Mouse (Mus musculus) midbrain, embryonic 15.5 days (tissue): Measurements from ENCODE around the gene Ppp2r2d. TPM values are rescaled to one million over a fixed set of nuclear protein-coding genes. Genes with fewer than 3 reads are reported as not detected.

Experiments
- ATAC-seq: fragments of 200-750 bp; cut with Nextera tagmentation; replicated peaks from 2 replicates; pipeline ENCODE4 v1.8.0; 2017; ENCODE audit warnings: moderate TSS enrichment
- H3K27ac ChIP-seq: fragments of 300-500 bp; sonication (generic); 2 replicates; pipeline ENCODE4 v1.5.1; 2015; ENCODE audit warnings: mild to moderate bottlenecking, inconsistent platforms
- H3K27me3 ChIP-seq: fragments of 300-500 bp; sonication (generic); replicated peaks from 2 replicates; pipeline ENCODE4 v1.6.1; 2015; ENCODE audit warnings: inconsistent platforms
- H3K36me3 ChIP-seq: fragments of 300-500 bp; sonication (generic); replicated peaks from 2 replicates; pipeline ENCODE4 v1.6.1; 2015; ENCODE audit warnings: inconsistent platforms
- H3K4me1 ChIP-seq: fragments of 300-500 bp; sonication (generic); 2 replicates; pipeline ENCODE4 v1.6.1; 2015; ENCODE audit warnings: inconsistent platforms
- H3K4me2 ChIP-seq: fragments of 300-500 bp; sonication (generic); 2 replicates; pipeline ENCODE4 v1.6.1; 2015; ENCODE audit warnings: inconsistent platforms, mild to moderate bottlenecking, moderate library complexity
- H3K4me3 ChIP-seq: fragments of 300-500 bp; sonication (generic); 2 replicates; pipeline ENCODE4 v1.5.1; 2015; ENCODE audit warnings: mild to moderate bottlenecking, inconsistent platforms
- H3K9ac ChIP-seq: fragments of 300-500 bp; sonication (generic); 2 replicates; pipeline ENCODE4 v1.6.1; 2015; ENCODE audit warnings: mild to moderate bottlenecking, inconsistent platforms
- H3K9me3 ChIP-seq: fragments of 300-500 bp; sonication (generic); 2 replicates; pipeline ENCODE4 v1.6.1; 2016; ENCODE audit warnings: inconsistent platforms
- WGBS: fragments of 180-500 bp; shearing (Covaris S2); methylation state at CpG from one replicate; pipeline ENCODE4 v1.1.7; 2015; ENCODE audit warnings: mixed read lengths; 5-methylcytosine and 5-hydroxymethylcytosine counted together
- polyA plus RNA-seq: library from polyadenylated mRNA; unstranded; fragments of >200 nt; fragmentation: Nextera tagmentation; extraction: Ambion mirVana; gene quantifications from 2 replicates; pipeline ENCODE4 v1.2.1, GENCODE M21; 2015

The Ppp2r2d gene
- polyA plus RNA-seq, 1 experiment from 2014 or later, result 87.4 TPM

GRCm38 (mm10) chr7:138867286-138867685 lies 21.4 kb downstream of the Ppp2r2d start:
- no peak for ATAC-seq
- peaks cover 19% of the 10 kb centered on the region for H3K36me3 ChIP-seq
- WGBS, result 84% methylated on average over 6 of the region's 6 CpGs

DNA sequence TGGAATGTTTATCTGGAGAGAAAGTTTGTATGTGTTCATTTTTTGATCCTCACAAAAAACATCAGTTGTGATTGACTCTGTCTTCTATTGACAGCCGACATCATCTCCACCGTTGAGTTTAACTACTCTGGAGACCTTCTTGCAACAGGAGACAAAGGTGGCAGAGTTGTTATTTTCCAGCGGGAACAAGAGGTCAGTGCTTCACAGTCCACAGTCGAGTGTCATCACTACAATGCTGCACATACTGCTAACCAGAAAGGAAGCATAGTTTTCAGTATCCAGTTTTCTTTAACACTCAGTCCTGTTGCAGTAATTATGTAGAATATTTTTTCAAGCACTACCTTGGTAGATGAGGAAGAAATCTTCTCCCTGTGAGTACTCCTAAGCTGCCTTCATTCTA lies 22.4 kb downstream of the Ppp2r2d start:
- H3K9ac ChIP-seq, result no peak overlapping the region
- H3K27ac ChIP-seq, result no peak overlapping the region
- WGBS, result 91% methylated on average over 4 of the region's 4 CpGs
- H3K36me3 ChIP-seq, result peaks cover 26% of the 10 kb centered on the region
- no peaks in the 10 kb centered on the region for H3K9me3 ChIP-seq
- 0 out of 2 replicates have a peak, but pooled peaks cover 2% of the 10 kb centered on the region for H3K4me1 ChIP-seq
- H3K4me2 ChIP-seq, result no peak overlapping the region
- H3K27me3 ChIP-seq, result no peaks in the 10 kb centered on the region
- ATAC-seq, result no peak
- no peak overlapping the region for H3K4me3 ChIP-seq

More at GRCm38 (mm10) chr7:138867286-138867685, 21.4 kb downstream of the Ppp2r2d start:
- Histone ChIP-seq H3K27me3 (no peaks in the 10 kb centered on the region), H3K9ac (no peak overlapping the region), H3K4me3 (no peak overlapping the region), H3K9me3 (no peaks in the 10 kb centered on the region), H3K4me1 (0 out of 2 replicates have a peak, but pooled peaks cover 2% of the 10 kb centered on the region), H3K4me2 (no peak overlapping the region), H3K27ac (no peak overlapping the region)

DNA sequence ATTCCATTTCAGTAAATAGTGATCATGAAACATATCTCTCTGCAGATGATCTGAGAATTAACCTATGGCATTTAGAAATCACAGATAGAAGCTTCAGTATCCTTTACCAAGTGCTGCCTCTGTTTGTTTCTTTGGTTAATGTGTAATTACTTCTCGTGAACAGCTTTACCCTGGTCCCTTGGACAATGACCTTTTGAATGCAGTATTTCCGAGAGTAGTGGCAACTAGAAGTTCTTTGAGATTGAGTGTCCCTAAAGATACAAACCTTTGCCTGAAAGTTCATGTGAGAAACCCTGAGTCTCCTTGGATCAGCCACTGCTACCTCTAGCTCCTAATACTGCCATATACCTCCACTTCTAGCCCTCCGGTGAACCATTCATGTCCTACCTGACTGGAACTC lies 27.1 kb downstream of the Ppp2r2d start:
- WGBS, result 86% methylated on average over 3 of the region's 3 CpGs
- peaks cover 55% of the 10 kb centered on the region for H3K36me3 ChIP-seq

DNA sequence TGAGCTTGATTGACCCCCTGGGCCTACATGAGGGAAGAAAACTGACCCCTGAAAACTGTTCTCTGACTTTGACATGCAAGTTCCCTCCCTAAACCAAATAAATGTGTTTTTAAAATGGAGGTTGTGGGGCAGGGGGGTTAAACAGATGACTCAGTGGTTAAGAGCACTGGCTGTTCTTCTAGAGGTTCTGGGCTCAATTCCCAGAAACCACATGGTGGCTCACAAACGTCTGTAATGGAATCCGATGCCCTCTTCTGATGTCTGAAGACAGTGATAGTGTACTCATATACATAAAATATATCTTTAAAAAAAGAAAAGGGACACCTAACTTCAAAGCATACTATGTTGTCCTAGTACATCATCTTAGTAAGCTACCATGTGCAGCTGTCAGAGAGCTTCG lies 29.2 kb downstream of the Ppp2r2d start:
- Histone ChIP-seq H3K27ac (no peak overlapping the region), H3K9me3 (no peaks in the 10 kb centered on the region), H3K4me3 (no peak overlapping the region), H3K4me1 (no peaks in the 10 kb centered on the region), H3K9ac (no peak overlapping the region), H3K4me2 (no peak overlapping the region), H3K27me3 (no peaks in the 10 kb centered on the region), H3K36me3 (peaks cover 63% of the 10 kb centered on the region)
- no peak for ATAC-seq
- 76% methylated on average over 3 of the region's 3 CpGs for WGBS

More for the DNA sequence above, 27.1 kb downstream of the Ppp2r2d start:
- Histone ChIP-seq H3K9me3 (no peaks in the 10 kb centered on the region), H3K27me3 (no peaks in the 10 kb centered on the region), H3K27ac (no peak overlapping the region), H3K4me3 (no peak overlapping the region), H3K4me2 (no peak overlapping the region), H3K4me1 (no peaks in the 10 kb centered on the region), H3K9ac (no peak overlapping the region)
- ATAC-seq, result no peak

DNA sequence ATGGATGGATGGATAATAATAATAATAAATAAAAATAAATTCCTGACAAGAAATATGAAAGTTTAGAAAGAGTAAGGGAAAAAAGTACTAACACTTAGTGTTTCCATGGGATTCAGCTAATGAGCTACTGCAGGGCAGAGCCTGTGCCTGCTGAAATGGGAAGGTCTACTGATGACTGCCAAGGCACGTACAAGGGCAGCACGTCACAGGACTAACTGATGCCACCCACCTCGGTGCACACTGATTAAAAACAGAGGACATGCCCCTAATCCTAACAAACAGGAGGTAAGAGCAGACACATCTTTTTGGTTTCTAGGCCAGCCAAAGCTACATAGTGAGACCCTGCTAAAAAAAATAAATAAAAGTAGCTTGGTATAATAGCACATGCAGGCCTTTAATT lies 37.8 kb downstream of the Ppp2r2d start:
- H3K9ac ChIP-seq, result no peak overlapping the region
- no peak overlapping the region for H3K4me2 ChIP-seq
- no peak for ATAC-seq
- no peaks in the 10 kb centered on the region for H3K9me3 ChIP-seq
- no peak overlapping the region for H3K27ac ChIP-seq
- peaks cover 29% of the 10 kb centered on the region; the same call in 1 of the 2 replicates for H3K36me3 ChIP-seq
- H3K4me3 ChIP-seq, result no peak overlapping the region
- H3K4me1 ChIP-seq, result no peaks in the 10 kb centered on the region
- WGBS, result 95% methylated on average over 3 of the region's 3 CpGs
- no peaks in the 10 kb centered on the region for H3K27me3 ChIP-seq

DNA sequence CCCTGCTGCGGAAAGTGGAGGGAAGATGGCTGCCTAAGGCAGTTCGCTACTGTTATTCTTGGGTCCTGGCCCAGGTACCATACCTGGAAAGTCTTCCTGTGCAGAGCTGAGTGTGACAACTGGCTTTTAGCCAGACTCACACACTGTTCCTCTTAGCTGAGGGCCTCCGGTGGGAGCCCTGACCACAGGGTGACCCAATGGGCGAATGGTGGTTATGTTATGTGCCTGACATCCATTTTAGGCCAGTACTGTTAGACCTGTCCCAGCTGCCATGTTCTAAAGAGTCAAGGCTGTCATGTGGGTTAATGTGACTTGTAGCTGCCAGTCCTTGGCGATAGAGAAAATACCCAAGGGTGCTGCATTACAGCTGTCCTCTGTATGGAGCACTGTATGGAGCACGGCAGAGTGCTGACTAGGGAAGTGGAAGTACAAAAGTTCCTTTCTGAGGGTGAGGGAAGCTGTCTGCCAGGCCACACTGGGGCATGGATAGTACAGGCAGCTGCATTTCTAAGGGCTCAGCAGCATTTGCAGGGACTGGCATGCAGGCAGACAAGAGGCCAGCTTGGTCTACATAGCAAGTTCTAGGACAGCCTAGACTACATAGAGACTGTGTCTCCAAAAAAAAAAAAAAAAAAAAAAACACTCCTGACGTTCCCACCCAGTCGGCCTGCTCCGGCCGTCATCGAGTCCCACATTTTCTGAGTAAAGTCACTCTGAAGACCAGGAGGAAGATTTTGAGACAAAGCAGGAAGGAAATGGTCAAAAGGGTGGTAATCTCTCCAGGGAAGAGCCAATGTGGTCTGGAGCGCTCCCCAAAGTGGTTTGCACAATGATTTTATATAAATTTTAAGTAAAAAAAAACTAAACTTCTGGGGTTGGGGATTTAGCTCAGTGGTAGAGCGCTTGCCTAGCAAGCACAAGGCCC lies 39.7 kb downstream of the Ppp2r2d start:
- no peak overlapping the region for H3K4me2 ChIP-seq
- H3K36me3 ChIP-seq, result 0 out of 2 replicates have a peak, but pooled peaks cover 13% of the 10 kb centered on the region
- 90% methylated on average over 13 of the region's 13 CpGs for WGBS
- no peak for ATAC-seq
- no peaks in the 10 kb centered on the region for H3K4me1 ChIP-seq
- no peak overlapping the region for H3K27ac ChIP-seq
- H3K4me3 ChIP-seq, result no peak overlapping the region
- no peak overlapping the region for H3K9ac ChIP-seq
- H3K9me3 ChIP-seq, result no peaks in the 10 kb centered on the region
- no peaks in the 10 kb centered on the region for H3K27me3 ChIP-seq

DNA sequence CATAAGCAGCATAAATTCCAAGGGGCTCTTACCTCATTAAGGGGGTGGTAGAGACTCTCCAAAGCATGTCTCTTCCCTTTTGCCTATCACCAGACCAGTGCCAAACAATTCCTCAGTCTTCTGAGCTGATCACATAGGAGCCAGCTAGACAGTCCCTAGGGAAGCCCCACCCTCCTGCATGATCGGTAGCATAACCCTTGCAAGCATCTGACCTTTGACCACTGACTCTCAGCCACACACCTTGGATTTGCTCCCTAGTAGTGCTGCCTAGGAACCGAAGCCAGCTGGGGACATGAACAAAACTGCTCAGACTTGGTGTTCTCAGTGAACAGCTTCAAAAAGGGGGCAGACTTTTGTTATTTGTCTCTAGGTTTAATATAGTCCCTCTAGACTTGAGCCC lies 52.2 kb downstream of the Ppp2r2d start:
- no peaks in the 10 kb centered on the region for H3K4me1 ChIP-seq
- no peak for ATAC-seq
- peaks cover 13% of the 10 kb centered on the region; the same call in 1 of the 2 replicates for H3K36me3 ChIP-seq
- no peaks in the 10 kb centered on the region for H3K9me3 ChIP-seq
- H3K9ac ChIP-seq, result no peak overlapping the region
- no peak overlapping the region for H3K4me2 ChIP-seq
- H3K27ac ChIP-seq, result no peak overlapping the region
- H3K27me3 ChIP-seq, result no peaks in the 10 kb centered on the region
- 82% methylated on average over 2 of the region's 2 CpGs for WGBS
- no peak overlapping the region for H3K4me3 ChIP-seq

GRCm38 (mm10) chr7:138898743-138899142 lies 52.9 kb downstream of the Ppp2r2d start:
- Histone ChIP-seq H3K9ac (no peak overlapping the region), H3K4me2 (no peak overlapping the region), H3K9me3 (no peaks in the 10 kb centered on the region), H3K27me3 (no peaks in the 10 kb centered on the region), H3K27ac (no peak overlapping the region), H3K36me3 (peaks cover 13% of the 10 kb centered on the region; the same call in 1 of the 2 replicates), H3K4me1 (no peaks in the 10 kb centered on the region), H3K4me3 (no peak overlapping the region)
- 84% methylated on average over 4 of the region's 4 CpGs for WGBS
- no peak for ATAC-seq

DNA sequence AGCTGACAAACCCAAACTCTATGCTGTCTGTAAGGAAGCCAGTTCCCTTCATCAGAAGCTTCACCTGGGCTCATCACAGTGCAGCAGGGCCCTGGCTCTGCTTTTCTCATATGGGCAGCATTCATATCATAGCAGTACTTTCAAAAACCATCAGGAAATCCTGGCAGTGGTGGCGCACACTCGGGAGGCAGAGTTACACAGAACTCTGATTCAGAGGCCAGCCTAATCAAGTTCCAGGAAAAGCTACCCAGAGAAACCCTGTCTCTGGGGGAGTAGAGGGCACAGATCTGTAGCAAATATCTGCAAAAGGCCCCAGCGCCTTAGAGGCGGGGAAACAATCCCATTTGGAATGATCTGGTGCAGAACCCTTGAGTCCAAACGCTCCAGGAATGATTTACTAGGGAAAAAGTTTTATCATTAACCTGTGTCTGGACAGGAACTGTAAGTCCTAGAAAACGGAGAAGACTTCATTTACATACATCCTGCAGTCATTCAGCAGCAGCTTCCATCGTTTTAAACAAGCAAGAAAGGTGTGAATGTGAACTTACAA lies 58.1 kb downstream of the Ppp2r2d start:
- no peak for ATAC-seq
- Histone ChIP-seq H3K4me3 (no peak overlapping the region), H3K27ac (no peak overlapping the region), H3K4me1 (peaks cover 24% of the 10 kb centered on the region), H3K27me3 (no peaks in the 10 kb centered on the region), H3K9ac (no peak overlapping the region), H3K4me2 (no peak overlapping the region), H3K9me3 (no peaks in the 10 kb centered on the region), H3K36me3 (no peaks in the 10 kb centered on the region)
- WGBS, result 84% methylated on average over 7 of the region's 7 CpGs

DNA sequence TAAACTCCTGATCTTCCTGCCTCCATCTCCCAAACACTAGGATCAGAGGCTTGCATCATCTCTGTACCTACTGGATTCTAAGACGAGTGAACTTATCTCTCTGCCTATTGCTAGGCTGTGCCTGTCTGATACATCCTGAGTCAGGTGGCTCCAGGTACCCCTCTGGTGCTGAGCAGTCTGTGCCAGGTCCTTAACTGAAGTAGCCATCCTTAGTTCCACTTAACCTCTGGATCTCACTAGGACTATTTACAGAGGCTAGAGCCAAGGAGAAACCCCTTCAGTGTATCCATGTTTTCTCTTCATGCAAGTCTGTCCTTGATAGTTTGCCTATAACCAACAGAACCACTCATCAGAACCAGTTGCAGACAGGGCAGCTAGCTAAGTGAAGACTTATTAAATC lies 60.6 kb downstream of the Ppp2r2d start:
- ATAC-seq, result no peak
- no peak overlapping the region for H3K27ac ChIP-seq
- H3K36me3 ChIP-seq, result no peaks in the 10 kb centered on the region
- no peak overlapping the region for H3K4me3 ChIP-seq
- H3K27me3 ChIP-seq, result peaks cover 4% of the 10 kb centered on the region; the same call in 1 of the 2 replicates
- no peaks in the 10 kb centered on the region for H3K9me3 ChIP-seq
- peaks cover 32% of the 10 kb centered on the region for H3K4me1 ChIP-seq
- no peak overlapping the region for H3K9ac ChIP-seq
- H3K4me2 ChIP-seq, result peak overlapping the region; percentile 37
- WGBS, result 79% methylated on average over 1 of the region's 1 CpGs

- H3K27me3 ChIP-seq, result peaks cover 4% of the 10 kb centered on the region; the same call in 1 of the 2 replicates
- peak overlapping the region; percentile 16; the same call in 1 of the 2 replicates for H3K4me3 ChIP-seq
- H3K9ac ChIP-seq, result peak overlapping the region; percentile 13; the same call in 1 of the 2 replicates
- H3K4me1 ChIP-seq, result peaks cover 32% of the 10 kb centered on the region
- no peak overlapping the region for H3K27ac ChIP-seq
- 7% methylated on average over 7 of the region's 7 CpGs for whole genome bisulfite sequencing
- no peaks in the 10 kb centered on the region for H3K9me3 ChIP-seq
- ATAC-seq, result no peak
- H3K36me3 ChIP-seq, result no peaks in the 10 kb centered on the region
- H3K4me2 ChIP-seq, result peak overlapping the region; percentile 37
Observed at GRCm38 (mm10) chr7:138907043-138907442, 61.2 kb downstream of the Ppp2r2d start.

- 62% methylated on average over 5 of the region's 5 CpGs for WGBS
- Histone ChIP-seq H3K4me2 (peak overlapping the region; percentile 64), H3K27ac (no peak overlapping the region), H3K36me3 (no peaks in the 10 kb centered on the region), H3K9ac (no peak overlapping the region), H3K4me3 (no peak overlapping the region), H3K27me3 (peaks cover 4% of the 10 kb centered on the region; the same call in 1 of the 2 replicates), H3K9me3 (no peaks in the 10 kb centered on the region), H3K4me1 (peaks cover 32% of the 10 kb centered on the region)
- ATAC-seq, result no peak
Observed at GRCm38 (mm10) chr7:138907976-138908375, 62.1 kb downstream of the Ppp2r2d start.
